Mouse (Mus musculus): ENCODE measurements around the gene Apoh. TPM values are rescaled to one million over a fixed set of nuclear protein-coding genes. Genes with fewer than 3 reads are reported as not detected.

Gene Apoh
- polyA plus RNA-seq, 1 experiment from 2014 or later, result 0.30 TPM

- H3K4me2 ChIP-seq (ENCODE audit: low read length), result no peak overlapping the region
Measured at GRCm38 (mm10) chr11:108322156-108322555, 21.0 kb upstream of the Apoh start.

GRCm38 (mm10) chr11:108325943-108326342, 17.2 kb upstream of the Apoh start:
- no peak overlapping the region for H3K27ac ChIP-seq (ENCODE audit: low read length)
- H3K4me3 ChIP-seq (ENCODE audit: low read depth, low read length), result no peak overlapping the region
- H3K9me3 ChIP-seq (replicated peaks; ENCODE audit: control insufficient read depth, low read length, poor library complexity, severe bottlenecking), result no peaks in the 10 kb centered on the region
- 90% methylated on average over 8 of the region's 8 CpGs for WGBS
- H3K4me1 ChIP-seq (ENCODE audit: control insufficient read depth, insufficient read depth, low read length), result no peaks in the 10 kb centered on the region
- no peak for ATAC-seq
- no peaks in the 10 kb centered on the region for H3K27me3 ChIP-seq (ENCODE audit: control insufficient read depth, insufficient read depth, low read depth, low read length)
- H3K36me3 ChIP-seq (ENCODE audit: control insufficient read depth, insufficient read depth, low read length), result no peaks in the 10 kb centered on the region
- no peak overlapping the region for H3K4me2 ChIP-seq (ENCODE audit: low read length)
- no peak overlapping the region for H3K9ac ChIP-seq (ENCODE audit: low read depth, low read length)

More at GRCm38 (mm10) chr11:108322156-108322555, 21.0 kb upstream of the Apoh start:
- Histone ChIP-seq H3K9ac (ENCODE audit: low read depth, low read length) (no peak overlapping the region), H3K4me3 (ENCODE audit: low read depth, low read length) (no peak overlapping the region), H3K9me3 (replicated peaks; ENCODE audit: control insufficient read depth, low read length, poor library complexity, severe bottlenecking) (no peaks in the 10 kb centered on the region), H3K4me1 (ENCODE audit: control insufficient read depth, insufficient read depth, low read length) (no peaks in the 10 kb centered on the region), H3K27me3 (ENCODE audit: control insufficient read depth, insufficient read depth, low read depth, low read length) (no peaks in the 10 kb centered on the region), H3K27ac (ENCODE audit: low read length) (no peak overlapping the region), H3K36me3 (ENCODE audit: control insufficient read depth, insufficient read depth, low read length) (no peaks in the 10 kb centered on the region)
- 89% methylated on average over 2 of the region's 2 CpGs for WGBS
- ATAC-seq, result no peak

GRCm38 (mm10) chr11:108330818-108331217, 12.3 kb upstream of the Apoh start:
- H3K9ac ChIP-seq (ENCODE audit: low read depth, low read length), result no peak overlapping the region
- H3K4me1 ChIP-seq (ENCODE audit: control insufficient read depth, insufficient read depth, low read length), result peaks cover 5% of the 10 kb centered on the region
- no peak overlapping the region for H3K27ac ChIP-seq (ENCODE audit: low read length)
- no peak overlapping the region for H3K4me2 ChIP-seq (ENCODE audit: low read length)
- no peak overlapping the region for H3K4me3 ChIP-seq (ENCODE audit: low read depth, low read length)
- no peaks in the 10 kb centered on the region for H3K27me3 ChIP-seq (ENCODE audit: control insufficient read depth, insufficient read depth, low read depth, low read length)
- ATAC-seq, result no peak
- H3K9me3 ChIP-seq (replicated peaks; ENCODE audit: control insufficient read depth, low read length, poor library complexity, severe bottlenecking), result no peaks in the 10 kb centered on the region
- no peaks in the 10 kb centered on the region for H3K36me3 ChIP-seq (ENCODE audit: control insufficient read depth, insufficient read depth, low read length)
- WGBS, result 90% methylated on average over 11 of the region's 11 CpGs

- Histone ChIP-seq H3K9me3 (replicated peaks; ENCODE audit: control insufficient read depth, low read length, poor library complexity, severe bottlenecking) (no peaks in the 10 kb centered on the region), H3K27ac (ENCODE audit: low read length) (no peak overlapping the region), H3K27me3 (ENCODE audit: control insufficient read depth, insufficient read depth, low read depth, low read length) (no peaks in the 10 kb centered on the region), H3K9ac (ENCODE audit: low read depth, low read length) (no peak overlapping the region), H3K4me3 (ENCODE audit: low read depth, low read length) (no peak overlapping the region), H3K36me3 (ENCODE audit: control insufficient read depth, insufficient read depth, low read length) (no peaks in the 10 kb centered on the region), H3K4me2 (ENCODE audit: low read length) (no peak overlapping the region), H3K4me1 (ENCODE audit: control insufficient read depth, insufficient read depth, low read length) (peaks cover 5% of the 10 kb centered on the region)
- ATAC-seq, result no peak
- 62% methylated on average over 5 of the region's 5 CpGs for WGBS
Measured at GRCm38 (mm10) chr11:108333006-108333405, 10.1 kb upstream of the Apoh start.

- ATAC-seq, result no peak
- H3K4me2 ChIP-seq (ENCODE audit: low read length), result no peak overlapping the region
- H3K4me3 ChIP-seq (ENCODE audit: low read depth, low read length), result no peak overlapping the region
- no peaks in the 10 kb centered on the region for H3K9me3 ChIP-seq (replicated peaks; ENCODE audit: control insufficient read depth, low read length, poor library complexity, severe bottlenecking)
- no peaks in the 10 kb centered on the region for H3K27me3 ChIP-seq (ENCODE audit: control insufficient read depth, insufficient read depth, low read depth, low read length)
- H3K9ac ChIP-seq (ENCODE audit: low read depth, low read length), result no peak overlapping the region
- no peaks in the 10 kb centered on the region for H3K36me3 ChIP-seq (ENCODE audit: control insufficient read depth, insufficient read depth, low read length)
- H3K27ac ChIP-seq (ENCODE audit: low read length), result no peak overlapping the region
- 52% methylated on average over 8 of the region's 8 CpGs for WGBS
- H3K4me1 ChIP-seq (ENCODE audit: control insufficient read depth, insufficient read depth, low read length), result peaks cover 5% of the 10 kb centered on the region
Measured at GRCm38 (mm10) chr11:108333583-108334379, 9.4 kb upstream of the Apoh start.

GRCm38 (mm10) chr11:108334658-108335057, 8.5 kb upstream of the Apoh start:
- no peak for ATAC-seq
- Histone ChIP-seq H3K27me3 (ENCODE audit: control insufficient read depth, insufficient read depth, low read depth, low read length) (no peaks in the 10 kb centered on the region), H3K36me3 (ENCODE audit: control insufficient read depth, insufficient read depth, low read length) (no peaks in the 10 kb centered on the region), H3K4me1 (ENCODE audit: control insufficient read depth, insufficient read depth, low read length) (peaks cover 5% of the 10 kb centered on the region), H3K9me3 (replicated peaks; ENCODE audit: control insufficient read depth, low read length, poor library complexity, severe bottlenecking) (no peaks in the 10 kb centered on the region), H3K27ac (ENCODE audit: low read length) (no peak overlapping the region), H3K9ac (ENCODE audit: low read depth, low read length) (no peak overlapping the region), H3K4me3 (ENCODE audit: low read depth, low read length) (no peak overlapping the region), H3K4me2 (ENCODE audit: low read length) (no peak overlapping the region)
- 62% methylated on average over 3 of the region's 3 CpGs for WGBS

GRCm38 (mm10) chr11:108335536-108335935, 7.6 kb upstream of the Apoh start:
- Histone ChIP-seq H3K36me3 (ENCODE audit: control insufficient read depth, insufficient read depth, low read length) (no peaks in the 10 kb centered on the region), H3K9me3 (replicated peaks; ENCODE audit: control insufficient read depth, low read length, poor library complexity, severe bottlenecking) (no peaks in the 10 kb centered on the region), H3K4me1 (ENCODE audit: control insufficient read depth, insufficient read depth, low read length) (peaks cover 5% of the 10 kb centered on the region), H3K27ac (ENCODE audit: low read length) (no peak overlapping the region), H3K4me3 (ENCODE audit: low read depth, low read length) (no peak overlapping the region), H3K27me3 (ENCODE audit: control insufficient read depth, insufficient read depth, low read depth, low read length) (no peaks in the 10 kb centered on the region), H3K9ac (ENCODE audit: low read depth, low read length) (no peak overlapping the region), H3K4me2 (ENCODE audit: low read length) (no peak overlapping the region)
- 92% methylated on average over 4 of the region's 4 CpGs for WGBS
- no peak for ATAC-seq

GRCm38 (mm10) chr11:108336445-108336844, 6.7 kb upstream of the Apoh start:
- Histone ChIP-seq H3K9ac (ENCODE audit: low read depth, low read length) (no peak overlapping the region), H3K36me3 (ENCODE audit: control insufficient read depth, insufficient read depth, low read length) (no peaks in the 10 kb centered on the region), H3K27ac (ENCODE audit: low read length) (no peak overlapping the region), H3K4me2 (ENCODE audit: low read length) (no peak overlapping the region), H3K4me3 (ENCODE audit: low read depth, low read length) (no peak overlapping the region), H3K27me3 (ENCODE audit: control insufficient read depth, insufficient read depth, low read depth, low read length) (no peaks in the 10 kb centered on the region), H3K4me1 (ENCODE audit: control insufficient read depth, insufficient read depth, low read length) (peaks cover 8% of the 10 kb centered on the region), H3K9me3 (replicated peaks; ENCODE audit: control insufficient read depth, low read length, poor library complexity, severe bottlenecking) (no peaks in the 10 kb centered on the region)
- WGBS, result 54% methylated on average over 5 of the region's 5 CpGs
- no peak for ATAC-seq

- H3K36me3 ChIP-seq (ENCODE audit: control insufficient read depth, insufficient read depth, low read length), result no peaks in the 10 kb centered on the region
- H3K9ac ChIP-seq (ENCODE audit: low read depth, low read length), result no peak overlapping the region
- ATAC-seq, result no peak
- no peak overlapping the region for H3K4me3 ChIP-seq (ENCODE audit: low read depth, low read length)
- 92% methylated on average over 4 of the region's 4 CpGs for WGBS
- no peaks in the 10 kb centered on the region for H3K9me3 ChIP-seq (replicated peaks; ENCODE audit: control insufficient read depth, low read length, poor library complexity, severe bottlenecking)
- no peak overlapping the region for H3K4me2 ChIP-seq (ENCODE audit: low read length)
- no peak overlapping the region for H3K27ac ChIP-seq (ENCODE audit: low read length)
- H3K27me3 ChIP-seq (ENCODE audit: control insufficient read depth, insufficient read depth, low read depth, low read length), result no peaks in the 10 kb centered on the region
- H3K4me1 ChIP-seq (ENCODE audit: control insufficient read depth, insufficient read depth, low read length), result peaks cover 22% of the 10 kb centered on the region
Measured at GRCm38 (mm10) chr11:108340293-108340692, 2.9 kb upstream of the Apoh start.
